ENCODE assay signal across 9 mouse cellular contexts in the genomic region with DNA sequence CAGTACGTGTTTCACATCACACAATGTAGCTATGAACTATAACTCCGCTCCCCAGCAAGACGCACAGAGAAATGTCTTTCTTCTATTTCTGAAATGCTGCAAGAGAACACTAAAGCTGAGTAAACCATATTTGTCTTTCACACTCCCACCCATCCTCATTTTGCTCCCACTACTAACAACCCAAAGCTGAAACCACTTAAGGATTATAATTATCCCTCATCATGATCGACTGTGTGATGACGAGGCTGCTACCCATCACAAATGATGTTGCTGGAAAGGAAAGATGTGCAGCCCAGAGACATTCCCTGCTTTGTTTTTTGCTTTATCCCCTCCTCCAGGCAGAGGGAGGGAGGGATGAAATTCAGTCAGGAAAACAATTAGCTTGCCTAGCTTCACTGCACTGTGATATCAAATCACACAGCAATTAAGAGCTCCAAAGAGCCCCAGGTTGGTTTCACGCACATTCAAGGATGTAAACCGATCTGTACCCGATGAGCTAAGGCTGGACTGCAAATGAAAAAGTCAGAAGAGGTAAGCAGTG.
DNase-seq lines count a peak whose midpoint lies in the region; ATAC-seq lines count a peak whose summit lies in the region.
"Had no signal": no experiment of that assay in that cellular context is flagged by ENCODE, and none has a peak within 500 bp of the region (broad histone marks: within the 10 kb centered on the region; RNA-seq: fewer than 3 reads in every experiment).

No protein-coding gene starts in this region.

- H3K9me3 ChIP-seq in midbrain, embryonic 10.5 days (replicated peaks) = no peaks in the 10 kb centered on the region

- H3K36me3 ChIP-seq in midbrain, embryonic 10.5 days = no peaks in the 10 kb centered on the region

- H3K27me3 ChIP-seq in midbrain, embryonic 10.5 days (ENCODE audit: low read depth, poor library complexity, severe bottlenecking) = no peaks in the 10 kb centered on the region

- WGBS in midbrain, embryonic 10.5 days = 33% methylated on average over 8 of the region's 8 CpGs

- peak; percentile 48 for DNase-seq in right cerebral cortex, adult 18-20 months
- DNase-seq in right cerebral cortex, postnatal 14 days = no peak
- DNase-seq in frontal cortex, postnatal 36 days (ENCODE audit: low spot score in 2 of 2) = peak; percentile 36 to 70
- DNase-seq in midbrain, embryonic 10.5 days (ENCODE audit: low spot score) = no peak
- no peak for DNase-seq in ovary, postnatal 36 days (ENCODE audit: low spot score)
- no peak for DNase-seq in heart, postnatal 36 days
- DNase-seq in c-Kit-positive CD71-positive TER-119-positive erythroid progenitor cells, embryonic 14.5 days (ENCODE audit: low spot score) = no peak

- no peak for ATAC-seq in erythroblast, adult 5-6 weeks (replicated peaks; ENCODE audit: low FRiP score, poor library complexity, severe bottlenecking)

- intact Hi-C loops in heart, postnatal 36 days (cut with DNase I) = no loop called here

- peak overlapping the region; percentile 53 for H3K27ac ChIP-seq in midbrain, embryonic 10.5 days (replicated peaks)
- H3K27ac ChIP-seq: liver, embryonic 14.5 days had no signal

- peaks cover 23% of the 10 kb centered on the region for H3K4me1 ChIP-seq in midbrain, embryonic 10.5 days

- no peak overlapping the region for H3K4me3 ChIP-seq in midbrain, embryonic 10.5 days

Comparison
In these comparisons a context has a peak if more than half of its experiments do, and no peak if none do; other contexts are left out.
1. DNase-seq: peak in right cerebral cortex, adult 18-20 months (single experiment) and frontal cortex, postnatal 36 days (2 of 2); none in right cerebral cortex, postnatal 14 days (single experiment), midbrain, embryonic 10.5 days (single experiment), ovary, postnatal 36 days (single experiment), heart, postnatal 36 days (0 of 2) and c-Kit-positive CD71-positive TER-119-positive erythroid progenitor cells, embryonic 14.5 days (single experiment).